Mouse (Mus musculus) adrenal gland, adult (tissue): Measurements from ENCODE around the gene Psmd2.

Experiments
- DNase-seq, 2 experiments: peaks; one replicate each; pipeline ENCODE4 v3.0.0; 2022 to 2023; ENCODE audit warnings: low spot score in 1 of 2; ENCODE audit not compliant: inconsistent age in 2 of 2

Psmd2 gene

GRCm38 (mm10) chr16:20701316-20701715 is 49.9 kb downstream of the Psmd2 start:
- DNase-seq, result no peak

- peak in 1 of 2 experiments; percentile 22 for DNase-seq
Measured at GRCm38 (mm10) chr16:20701729-20702521, 50.5 kb downstream of the Psmd2 start.

GRCm38 (mm10) chr16:20702522-20702893 is 51.1 kb downstream of the Psmd2 start:
- peak; percentile 90 to 96 for DNase-seq

GRCm38 (mm10) chr16:20703071-20703470 is 51.6 kb downstream of the Psmd2 start:
- DNase-seq, result peak; percentile 31 to 58

- no peak for DNase-seq
Measured at GRCm38 (mm10) chr16:20703699-20704400, 52.4 kb downstream of the Psmd2 start.

GRCm38 (mm10) chr16:20705786-20706185 is 54.3 kb downstream of the Psmd2 start:
- DNase-seq, result no peak

- DNase-seq, result peak; percentile 39 to 82
Measured at GRCm38 (mm10) chr16:20706407-20707055, 55.1 kb downstream of the Psmd2 start.

- DNase-seq, result no peak
Measured at GRCm38 (mm10) chr16:20708220-20708938, 56.9 kb downstream of the Psmd2 start.

- DNase-seq, result peak in 1 of 2 experiments; percentile 66
Measured at GRCm38 (mm10) chr16:20708939-20709734, 57.7 kb downstream of the Psmd2 start.

- no peak for DNase-seq
Measured at GRCm38 (mm10) chr16:20710370-20710769, 58.9 kb downstream of the Psmd2 start.

GRCm38 (mm10) chr16:20710810-20711209 is 59.4 kb downstream of the Psmd2 start:
- no peak for DNase-seq

- DNase-seq, result no peak
Measured at GRCm38 (mm10) chr16:20712190-20712589, 60.7 kb downstream of the Psmd2 start.

- DNase-seq, result no peak
Measured at GRCm38 (mm10) chr16:20712889-20713288, 61.4 kb downstream of the Psmd2 start.
